Mouse (Mus musculus): ENCODE data around the gene Prmt2. TPM values are rescaled to one million over a fixed set of nuclear protein-coding genes. Genes with fewer than 3 reads are reported as not detected.

The Prmt2 gene
- polyA plus RNA-seq, 1 experiment from 2014 or later: 50.8 TPM

DNA sequence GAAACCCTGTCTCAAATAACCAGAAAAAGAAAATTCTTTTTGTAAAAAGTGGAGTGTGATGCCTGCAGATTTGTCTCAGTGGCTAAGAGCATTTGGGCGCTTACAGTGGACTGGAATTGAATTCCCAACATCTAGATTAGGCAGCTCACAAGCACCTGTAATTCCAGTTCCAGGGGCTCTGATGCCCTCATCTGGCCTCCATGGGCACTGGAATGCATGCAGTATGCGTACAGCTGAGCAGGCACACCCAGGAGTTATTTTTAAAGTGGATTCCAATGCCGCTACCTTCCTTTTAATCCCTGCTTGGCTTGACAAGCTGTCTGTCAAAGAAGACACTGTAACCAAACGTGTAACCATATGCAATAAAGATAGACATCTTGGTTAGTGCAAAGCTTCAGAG lies 1.7 kb upstream of the Prmt2 start:
- TF ChIP-seq EP300 (IDR thresholded peaks at IDR 0.05) (no peak; the same call in 1 of the 2 replicates), CTCF (IDR thresholded peaks at IDR 0.05) (peak; percentile 49)
- no peak overlapping the region for H3K4me3 ChIP-seq (ENCODE audit: low read depth, low read length)
- no peaks in the 10 kb centered on the region for H3K36me3 ChIP-seq (ENCODE audit: insufficient read depth, low read length)
- DNase-seq (ENCODE audit: low spot score): peak; percentile 53
- H3K4me2 ChIP-seq (replicated peaks; ENCODE audit: low read depth, low read length): no peak overlapping the region
- WGBS: 34% methylated on average over 4 of the region's 4 CpGs
- no peak overlapping the region for H3K9ac ChIP-seq (replicated peaks; ENCODE audit: low read depth)
- H3K27me3 ChIP-seq (replicated peaks; ENCODE audit: insufficient read depth, low read length): no peaks in the 10 kb centered on the region
- no peak overlapping the region for H3K27ac ChIP-seq (ENCODE audit: low read length)
- ATAC-seq: no peak; the same call in 1 of the 2 replicates
- no peaks in the 10 kb centered on the region for H3K9me3 ChIP-seq (ENCODE audit: low read length)
- 0 out of 2 replicates have a peak, but pooled peaks cover 2% of the 10 kb centered on the region for H3K4me1 ChIP-seq (ENCODE audit: insufficient read depth, low read depth, low read length)

DNA sequence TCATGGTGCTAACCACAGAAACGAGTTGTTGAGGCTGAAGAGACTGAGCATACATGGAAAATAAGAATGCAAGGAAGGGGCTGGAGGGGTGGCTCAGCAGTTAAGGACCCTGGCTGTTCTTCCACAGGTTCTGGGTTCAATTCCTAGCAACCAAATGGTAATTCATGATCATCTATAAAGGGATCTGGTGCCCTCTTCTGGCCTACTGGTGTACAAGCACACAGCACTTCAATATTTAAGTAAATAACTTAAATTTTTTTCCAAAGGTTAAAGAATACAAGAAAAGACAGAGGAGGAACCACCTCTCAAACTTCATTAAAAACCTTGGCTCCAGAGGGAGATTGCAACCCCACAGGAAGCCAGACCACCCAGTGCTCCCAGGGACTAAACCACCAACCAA lies 8.0 kb downstream of the Prmt2 start:
- Histone ChIP-seq H3K4me1 (ENCODE audit: insufficient read depth, low read depth, low read length) (no peaks in the 10 kb centered on the region), H3K4me2 (replicated peaks; ENCODE audit: low read depth, low read length) (no peak overlapping the region), H3K9me3 (ENCODE audit: low read length) (no peaks in the 10 kb centered on the region), H3K27ac (ENCODE audit: low read length) (no peak overlapping the region), H3K27me3 (replicated peaks; ENCODE audit: insufficient read depth, low read length) (no peaks in the 10 kb centered on the region), H3K9ac (replicated peaks; ENCODE audit: low read depth) (no peak overlapping the region), H3K4me3 (ENCODE audit: low read depth, low read length) (no peak overlapping the region), H3K36me3 (ENCODE audit: insufficient read depth, low read length) (peaks cover 7% of the 10 kb centered on the region; the same call in 1 of the 2 replicates)
- ATAC-seq (no peak), DNase-seq (ENCODE audit: low spot score) (no peak)
- WGBS: 59% methylated on average over 1 of the region's 1 CpGs
- peak; percentile 51 for TF ChIP-seq CTCF (IDR thresholded peaks at IDR 0.05)
- TF ChIP-seq EP300 (IDR thresholded peaks at IDR 0.05): no peak

DNA sequence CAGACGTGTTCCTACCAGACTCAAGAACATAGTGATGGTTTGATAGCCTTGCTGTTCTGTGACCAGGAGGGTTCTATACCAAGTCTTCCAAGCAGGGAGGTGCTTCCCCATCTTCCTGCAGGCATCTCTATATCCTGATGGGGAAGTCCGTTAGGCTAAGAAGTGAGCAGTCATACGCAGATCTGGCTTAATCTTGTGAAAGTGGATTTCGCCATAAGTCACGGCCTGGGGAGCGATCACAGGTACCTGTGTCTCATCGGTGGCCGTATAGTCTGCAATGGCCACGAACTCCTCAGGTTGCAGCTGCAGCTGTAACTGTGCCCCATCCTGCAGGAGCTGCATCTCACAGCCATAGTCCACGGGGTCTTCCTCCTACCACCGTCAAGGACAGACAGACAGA lies 11.7 kb downstream of the Prmt2 start:
- H3K4me3 ChIP-seq (ENCODE audit: low read depth, low read length): no peak overlapping the region
- H3K4me1 ChIP-seq (ENCODE audit: insufficient read depth, low read depth, low read length): no peaks in the 10 kb centered on the region
- DNase-seq (ENCODE audit: low spot score): no peak
- H3K9ac ChIP-seq (replicated peaks; ENCODE audit: low read depth): no peak overlapping the region
- WGBS: 91% methylated on average over 11 of the region's 11 CpGs
- no peak overlapping the region for H3K4me2 ChIP-seq (replicated peaks; ENCODE audit: low read depth, low read length)
- ATAC-seq: no peak
- peaks cover 26% of the 10 kb centered on the region for H3K36me3 ChIP-seq (ENCODE audit: insufficient read depth, low read length)
- no peak overlapping the region for H3K27ac ChIP-seq (ENCODE audit: low read length)
- no peaks in the 10 kb centered on the region for H3K27me3 ChIP-seq (replicated peaks; ENCODE audit: insufficient read depth, low read length)
- TF ChIP-seq CTCF (IDR thresholded peaks at IDR 0.05) (no peak), EP300 (IDR thresholded peaks at IDR 0.05) (no peak)
- H3K9me3 ChIP-seq (ENCODE audit: low read length): no peaks in the 10 kb centered on the region

DNA sequence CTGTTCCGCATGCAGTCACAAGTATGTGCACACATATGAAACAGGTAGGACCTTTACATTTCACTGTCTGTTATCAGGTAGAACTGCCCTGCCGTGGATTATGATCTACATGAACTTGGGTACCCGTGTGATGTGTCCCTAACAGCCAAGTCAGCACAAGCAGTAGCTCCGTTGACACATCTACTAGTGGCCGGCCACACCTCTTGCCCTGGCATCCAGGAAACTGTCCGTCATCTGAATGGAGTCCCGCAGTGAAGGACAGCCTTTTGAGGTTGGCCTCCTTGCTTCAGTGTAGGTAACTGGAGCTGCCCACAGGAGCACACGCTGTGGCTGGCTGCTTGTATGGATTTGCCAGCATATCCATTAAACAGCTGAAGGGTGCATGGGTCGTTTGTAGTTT lies 19.4 kb downstream of the Prmt2 start:
- no peaks in the 10 kb centered on the region for H3K27me3 ChIP-seq (replicated peaks; ENCODE audit: insufficient read depth, low read length)
- no peak overlapping the region for H3K27ac ChIP-seq (ENCODE audit: low read length)
- DNase-seq (ENCODE audit: low spot score): no peak
- no peak overlapping the region for H3K4me3 ChIP-seq (ENCODE audit: low read depth, low read length)
- H3K9me3 ChIP-seq (ENCODE audit: low read length): no peaks in the 10 kb centered on the region
- no peak for ATAC-seq
- no peak overlapping the region for H3K4me2 ChIP-seq (replicated peaks; ENCODE audit: low read depth, low read length)
- H3K9ac ChIP-seq (replicated peaks; ENCODE audit: low read depth): no peak overlapping the region
- TF ChIP-seq CTCF (IDR thresholded peaks at IDR 0.05) (no peak), EP300 (IDR thresholded peaks at IDR 0.05) (no peak)
- peaks cover 43% of the 10 kb centered on the region for H3K36me3 ChIP-seq (ENCODE audit: insufficient read depth, low read length)
- WGBS: 71% methylated on average over 9 of the region's 9 CpGs
- no peaks in the 10 kb centered on the region for H3K4me1 ChIP-seq (ENCODE audit: insufficient read depth, low read depth, low read length)

DNA sequence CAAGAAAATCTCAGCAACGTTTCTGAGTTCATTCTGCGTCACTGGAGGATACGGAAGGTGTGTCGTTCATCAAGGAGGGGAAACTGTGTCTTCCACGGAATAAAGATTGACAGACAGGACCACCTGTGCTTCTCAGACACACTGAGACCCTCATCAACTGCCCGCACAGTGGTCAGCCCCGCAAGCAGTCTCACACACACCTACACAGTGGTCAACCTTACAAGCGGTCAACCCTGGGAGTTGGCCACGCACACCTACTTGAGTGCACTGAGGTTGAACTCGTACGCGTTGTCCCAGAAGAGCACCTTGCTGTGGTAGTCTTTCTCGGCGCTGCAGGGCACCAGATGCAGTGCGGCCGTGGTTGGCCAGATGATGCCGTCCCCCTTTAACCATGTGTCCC lies 20.6 kb downstream of the Prmt2 start:
- WGBS: 94% methylated on average over 17 of the region's 17 CpGs
- ATAC-seq (no peak), DNase-seq (ENCODE audit: low spot score) (no peak)
- no peak overlapping the region for H3K27ac ChIP-seq (ENCODE audit: low read length)
- H3K27me3 ChIP-seq (replicated peaks; ENCODE audit: insufficient read depth, low read length): no peaks in the 10 kb centered on the region
- no peak overlapping the region for H3K4me3 ChIP-seq (ENCODE audit: low read depth, low read length)
- H3K36me3 ChIP-seq (ENCODE audit: insufficient read depth, low read length): peaks cover 39% of the 10 kb centered on the region
- no peak overlapping the region for H3K9ac ChIP-seq (replicated peaks; ENCODE audit: low read depth)
- no peak overlapping the region for H3K4me2 ChIP-seq (replicated peaks; ENCODE audit: low read depth, low read length)
- H3K4me1 ChIP-seq (ENCODE audit: insufficient read depth, low read depth, low read length): no peaks in the 10 kb centered on the region
- no peaks in the 10 kb centered on the region for H3K9me3 ChIP-seq (ENCODE audit: low read length)
- TF ChIP-seq EP300 (IDR thresholded peaks at IDR 0.05) (no peak), CTCF (IDR thresholded peaks at IDR 0.05) (no peak)

DNA sequence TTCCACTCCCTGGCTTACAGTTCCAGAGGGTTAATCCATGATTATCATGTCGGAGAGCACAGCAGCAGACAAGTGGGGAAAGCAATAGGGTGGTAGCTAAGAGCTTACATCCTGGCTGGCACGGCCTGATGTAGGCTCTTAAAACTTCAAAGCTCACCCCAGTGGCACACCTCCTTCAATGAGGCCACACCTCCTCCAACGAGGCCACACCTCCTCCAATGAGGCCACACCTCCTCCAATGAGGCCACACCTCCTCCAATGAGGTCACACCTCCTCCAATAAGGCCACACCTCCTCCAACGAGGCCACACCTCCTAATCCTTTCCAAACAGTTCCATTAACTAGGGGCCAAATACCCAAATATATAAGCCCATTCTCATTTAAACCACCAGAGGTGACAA lies 23.5 kb downstream of the Prmt2 start:
- peaks cover 26% of the 10 kb centered on the region for H3K36me3 ChIP-seq (ENCODE audit: insufficient read depth, low read length)

DNA sequence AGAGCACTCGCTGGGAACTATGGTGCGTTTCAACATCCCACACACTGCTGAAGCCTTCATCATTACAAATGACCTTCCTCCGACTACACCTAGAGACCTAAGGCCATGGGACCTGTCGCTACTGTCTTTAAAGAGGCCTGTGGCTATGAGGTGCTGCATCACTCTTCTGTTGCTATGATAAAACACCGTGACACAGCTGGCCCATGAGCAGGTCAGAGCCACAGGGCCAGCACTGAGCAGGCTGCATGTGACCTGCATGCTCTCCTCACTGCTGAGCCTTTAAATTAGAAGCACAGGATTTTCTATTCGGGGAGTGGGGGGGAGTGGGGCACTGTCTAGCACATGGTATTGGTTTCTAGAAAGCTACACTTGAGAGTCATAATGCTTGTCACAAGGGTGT lies 25.5 kb downstream of the Prmt2 start:
- no peak for TF ChIP-seq CTCF (IDR thresholded peaks at IDR 0.05)
- TF ChIP-seq EP300 (IDR thresholded peaks at IDR 0.05): no peak

More for the DNA sequence above, 23.5 kb downstream of the Prmt2 start:
- no peak for TF ChIP-seq EP300 (IDR thresholded peaks at IDR 0.05)
- no peak for TF ChIP-seq CTCF (IDR thresholded peaks at IDR 0.05)
- no peak for ATAC-seq
- H3K27ac ChIP-seq (ENCODE audit: low read length): no peak overlapping the region
- H3K9me3 ChIP-seq (ENCODE audit: low read length): no peaks in the 10 kb centered on the region
- no peak overlapping the region for H3K4me3 ChIP-seq (ENCODE audit: low read depth, low read length)
- no peaks in the 10 kb centered on the region for H3K4me1 ChIP-seq (ENCODE audit: insufficient read depth, low read depth, low read length)
- no peak for DNase-seq (ENCODE audit: low spot score)
- WGBS: 83% methylated on average over 4 of the region's 4 CpGs
- H3K4me2 ChIP-seq (replicated peaks; ENCODE audit: low read depth, low read length): no peak overlapping the region
- no peaks in the 10 kb centered on the region for H3K27me3 ChIP-seq (replicated peaks; ENCODE audit: insufficient read depth, low read length)
- no peak overlapping the region for H3K9ac ChIP-seq (replicated peaks; ENCODE audit: low read depth)

More for the DNA sequence above, 25.5 kb downstream of the Prmt2 start:
- no peaks in the 10 kb centered on the region for H3K9me3 ChIP-seq (ENCODE audit: low read length)
- no peak overlapping the region for H3K9ac ChIP-seq (replicated peaks; ENCODE audit: low read depth)
- no peak overlapping the region for H3K27ac ChIP-seq (ENCODE audit: low read length)
- ATAC-seq (no peak), DNase-seq (ENCODE audit: low spot score) (no peak)
- H3K36me3 ChIP-seq (ENCODE audit: insufficient read depth, low read length): peaks cover 17% of the 10 kb centered on the region; the same call in 1 of the 2 replicates
- H3K4me1 ChIP-seq (ENCODE audit: insufficient read depth, low read depth, low read length): no peaks in the 10 kb centered on the region
- no peaks in the 10 kb centered on the region for H3K27me3 ChIP-seq (replicated peaks; ENCODE audit: insufficient read depth, low read length)
- H3K4me3 ChIP-seq (ENCODE audit: low read depth, low read length): no peak overlapping the region
- no peak overlapping the region for H3K4me2 ChIP-seq (replicated peaks; ENCODE audit: low read depth, low read length)
- 93% methylated on average over 6 of the region's 6 CpGs for WGBS
